Mouse (Mus musculus) brain, embryonic 14.5 days (tissue): ENCODE measurements around the gene Zfp821. TPM values are rescaled to one million over a fixed set of nuclear protein-coding genes. Genes with fewer than 3 reads are reported as not detected.
"Not testable (repeated sequence)": the region's sequence is repeated elsewhere in the genome, so short reads cannot be mapped to it uniquely, and the experiment has no call there.

Experiments
- DNase-seq: peaks from one replicate; pipeline ENCODE4 v3.0.0-alpha.2; 2011; ENCODE audit warnings: low read depth
- CTCF ChIP-seq: fragments of 200-500 bp; IDR thresholded peaks from 2 replicates; pipeline ENCODE4 v1.5.1; 2012; ENCODE audit warnings: inconsistent platforms, mild to moderate bottlenecking, moderate library complexity, borderline replicate concordance; ENCODE audit not compliant: insufficient read depth, insufficient read length; ENCODE audit errors: extremely low read depth
- POLR2A ChIP-seq: fragments of 200-500 bp; IDR thresholded peaks from 2 replicates; pipeline ENCODE4 v1.6.1; 2012; ENCODE audit warnings: mild to moderate bottlenecking, inconsistent platforms, borderline replicate concordance; ENCODE audit not compliant: poor library complexity, insufficient read depth, insufficient read length, severe bottlenecking; ENCODE audit errors: extremely low read depth
- polyA plus RNA-seq: library from polyadenylated mRNA; depleted of rRNA; stranded (reverse); fragments of >200 nt; gene quantifications from 2 replicates; pipeline ENCODE4 v1.2.3, GENCODE M21; 2012

Zfp821 gene
- polyA plus RNA-seq, 1 experiment: 107 TPM

GRCm38 (mm10) chr8:109714961-109715360, 9.6 kb downstream of the Zfp821 start:
- TF ChIP-seq CTCF (no peak), POLR2A (no peak)
- no peak for DNase-seq

DNA sequence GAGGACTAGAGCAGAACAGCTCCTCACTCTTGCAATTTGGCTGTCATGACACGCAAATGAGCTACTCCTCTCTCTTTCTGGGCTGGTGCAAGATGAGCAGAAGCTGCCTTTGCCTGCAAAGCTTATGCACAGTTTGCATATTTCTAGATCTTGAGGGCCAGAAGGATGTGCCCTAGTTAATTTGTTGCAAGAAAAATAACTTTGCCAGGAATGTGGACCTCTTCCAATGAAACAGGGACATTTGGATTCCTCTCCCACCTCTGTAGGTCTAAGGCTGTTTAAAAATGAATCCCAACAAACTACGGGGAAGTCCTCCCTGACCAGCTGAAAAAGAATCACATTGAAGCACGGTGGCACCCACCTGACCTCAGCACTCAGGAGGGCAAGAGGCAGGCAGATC, 19.8 kb downstream of the Zfp821 start:
- no peak for DNase-seq
- no peak for TF ChIP-seq CTCF
- no peak for TF ChIP-seq POLR2A

DNA sequence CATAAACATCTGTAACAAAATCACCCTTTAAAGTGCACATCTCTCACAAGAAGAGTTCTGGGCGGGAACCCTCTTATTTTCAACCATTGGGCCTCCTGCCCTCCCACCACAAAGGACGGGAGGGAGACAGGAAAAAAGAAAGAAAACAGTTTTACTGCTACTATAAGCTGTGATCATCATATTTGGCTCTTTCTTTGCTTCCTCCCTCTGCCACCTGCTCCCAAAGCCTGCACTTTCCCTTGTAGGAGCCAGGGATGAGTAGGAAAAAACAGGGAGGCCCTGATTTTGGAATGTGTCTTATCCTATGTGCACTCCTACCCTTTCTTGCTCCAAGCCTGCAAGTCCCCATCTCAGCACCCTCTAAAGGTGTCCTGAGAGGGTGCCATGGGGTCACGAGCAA, 25.7 kb downstream of the Zfp821 start:
- TF ChIP-seq CTCF (no peak), POLR2A (no peak)
- no peak for DNase-seq

DNA sequence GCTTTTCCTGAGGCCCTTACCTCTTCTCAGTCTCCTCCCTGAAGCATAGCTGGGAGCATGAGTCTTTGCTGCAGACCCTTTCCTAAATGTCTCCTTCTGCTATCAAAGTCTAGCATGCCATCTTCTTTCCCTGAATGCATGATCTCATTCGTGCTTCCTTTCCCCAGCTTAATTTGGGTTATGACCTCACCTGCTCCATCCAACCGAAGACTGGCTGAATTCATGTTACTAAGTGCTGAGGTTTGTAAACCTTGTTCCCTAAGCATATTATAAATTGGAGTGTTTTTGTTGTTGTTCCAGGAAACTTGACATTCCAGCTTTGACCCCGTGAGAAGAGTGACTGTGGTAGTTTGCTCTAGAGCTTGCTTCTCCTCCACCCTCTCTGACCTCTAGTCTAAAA, 28.7 kb downstream of the Zfp821 start:
- DNase-seq: no peak
- no peak for TF ChIP-seq POLR2A
- TF ChIP-seq CTCF: no peak

DNA sequence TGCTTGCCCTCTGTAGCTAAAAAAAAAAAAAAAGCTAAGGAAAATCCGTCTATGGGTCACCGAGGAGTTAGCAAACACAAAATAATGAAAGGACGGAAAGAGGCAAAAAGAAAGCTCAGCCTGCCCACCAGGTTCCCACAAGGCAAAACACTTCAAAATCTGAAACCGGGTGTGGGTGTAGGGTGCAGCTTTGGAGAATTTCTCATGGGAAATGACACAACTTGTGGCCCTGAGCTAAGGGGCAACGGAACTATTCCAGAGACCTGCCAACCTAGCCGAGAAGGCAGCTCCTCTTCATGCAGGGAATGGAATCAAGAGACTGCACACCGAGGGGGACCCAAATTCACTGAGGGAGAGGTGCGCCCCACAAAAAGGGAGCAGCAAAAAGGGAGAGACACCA, 31.5 kb downstream of the Zfp821 start:
- TF ChIP-seq POLR2A (no peak), CTCF (no peak)
- DNase-seq: no peak

DNA sequence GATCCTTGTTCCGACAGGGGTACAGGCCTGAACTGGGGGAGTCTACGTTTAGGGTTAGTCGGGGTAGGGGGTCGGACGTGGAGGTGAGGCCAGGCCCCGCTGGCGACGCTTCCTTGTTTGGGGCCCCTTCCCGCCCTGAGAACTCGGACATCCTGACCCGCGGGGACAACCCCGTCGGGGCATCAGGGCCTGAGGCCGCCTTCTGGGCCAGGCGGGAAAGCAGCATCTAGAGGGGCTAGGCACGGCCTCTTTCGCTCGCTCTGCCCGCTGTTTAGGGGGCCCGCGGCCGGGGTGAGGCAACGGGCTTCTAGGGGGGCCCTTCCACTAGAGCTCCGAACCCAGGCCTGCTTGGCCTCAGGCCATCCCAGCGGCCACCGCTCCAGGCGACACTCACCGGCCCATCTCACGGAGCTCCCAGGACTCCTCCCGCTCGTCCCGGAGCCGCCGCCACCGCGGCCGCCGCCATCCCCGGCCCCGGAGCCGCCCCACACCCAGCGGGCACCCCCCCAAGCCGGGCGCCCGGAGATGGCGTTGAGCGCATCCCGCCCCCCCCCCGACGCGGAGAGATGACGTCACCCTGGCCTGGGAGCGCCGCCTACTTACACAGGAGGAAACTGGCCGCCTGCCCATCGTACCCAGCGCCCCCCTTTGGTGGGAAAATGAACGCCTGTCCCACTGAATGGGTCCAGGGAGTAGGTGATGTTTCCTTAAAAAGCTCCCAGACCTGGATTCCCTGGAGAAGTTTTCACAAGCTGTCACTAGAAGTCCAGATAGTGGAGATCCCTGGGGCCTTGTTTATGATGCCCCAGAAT, 32.1 kb downstream of the Zfp821 start, which contains the start of gene Atxn1l:
Gene Atxn1l (minus strand): TSS at position 503 of the 812 bp plus-strand sequence.
- TF ChIP-seq CTCF (peak; percentile 71), POLR2A (peak; percentile 73)
- DNase-seq: peak; percentile 91

- DNase-seq: no peak
- TF ChIP-seq POLR2A (no peak), CTCF (no peak)
These were observed 32.7 kb downstream of the Zfp821 start for GRCm38 (mm10) chr8:109738049-109738380.

GRCm38 (mm10) chr8:109747468-109748199, 42.3 kb downstream of the Zfp821 start:
- DNase-seq: no peak
- no peak for TF ChIP-seq POLR2A
- TF ChIP-seq CTCF: no peak

DNA sequence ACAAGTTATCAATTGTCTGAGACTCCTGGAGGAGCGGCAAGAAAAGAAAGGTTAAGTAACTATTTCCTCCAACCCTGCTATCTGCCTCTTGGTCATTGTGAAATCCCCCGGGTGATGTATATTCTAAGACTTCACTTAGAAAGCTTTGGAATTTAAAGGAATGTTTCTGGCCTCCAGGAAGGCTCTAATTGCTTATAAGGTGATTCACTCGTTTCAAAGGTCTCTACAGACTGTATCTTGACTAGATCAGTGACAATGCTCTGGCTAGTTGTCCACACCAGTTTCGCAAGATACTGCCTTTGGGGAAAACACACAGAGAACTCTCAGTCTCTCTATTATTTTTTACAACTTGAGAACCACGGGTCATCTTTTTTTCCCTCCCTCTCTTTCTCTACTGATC, 44.9 kb downstream of the Zfp821 start:
- DNase-seq: no peak
- no peak for TF ChIP-seq POLR2A
- TF ChIP-seq CTCF: no peak

GRCm38 (mm10) chr8:109750699-109751098, 45.4 kb downstream of the Zfp821 start:
- DNase-seq: no peak
- TF ChIP-seq POLR2A (no peak), CTCF (no peak)

- TF ChIP-seq CTCF (no peak), POLR2A (no peak)
- no peak for DNase-seq
These were observed 46.6 kb downstream of the Zfp821 start for GRCm38 (mm10) chr8:109751731-109752485.

DNA sequence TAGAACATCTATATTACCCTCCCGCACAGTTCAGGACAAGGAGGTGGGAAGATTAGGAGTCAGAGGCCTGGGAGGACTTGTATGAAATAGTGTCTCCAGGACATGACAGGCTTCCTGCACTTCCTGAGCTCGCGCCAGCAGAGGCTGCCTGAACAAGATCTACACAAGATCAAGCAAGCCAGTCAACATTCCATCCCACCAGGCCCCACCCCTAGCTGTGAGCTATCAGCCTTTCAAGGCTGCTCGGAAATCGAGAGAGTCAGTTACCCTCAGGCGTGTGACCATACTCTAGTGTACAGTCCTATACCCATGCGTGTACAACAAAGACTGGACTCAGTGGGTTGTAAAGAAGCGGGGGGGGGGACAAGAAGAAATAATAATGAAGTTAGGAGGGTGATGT, 49.4 kb downstream of the Zfp821 start:
- DNase-seq: no peak
- TF ChIP-seq CTCF (no peak), POLR2A (no peak)

- DNase-seq: not testable (repeated sequence)
These were observed 50.2 kb downstream of the Zfp821 start for GRCm38 (mm10) chr8:109755554-109755953.

DNA sequence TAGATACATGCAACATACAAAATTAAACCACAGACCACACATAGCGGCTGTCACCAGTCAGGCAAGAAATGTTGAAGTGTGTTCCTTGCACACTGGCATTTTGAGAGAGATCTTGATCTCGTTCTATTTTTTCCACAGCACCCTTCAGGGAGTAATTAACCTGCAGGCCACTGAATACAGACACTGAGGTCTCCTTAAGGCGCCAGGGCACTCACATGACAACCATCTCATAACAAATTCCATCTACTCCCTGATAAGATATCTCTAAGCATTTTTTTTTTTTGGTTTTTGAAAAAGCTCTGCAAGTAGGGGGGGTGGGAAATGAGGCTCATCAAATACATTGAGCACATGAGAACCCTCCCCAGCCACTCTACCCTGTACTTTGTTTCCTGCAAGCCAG, 51.5 kb downstream of the Zfp821 start:
- DNase-seq: no peak
- TF ChIP-seq CTCF (no peak), POLR2A (no peak)

- TF ChIP-seq POLR2A (no peak), CTCF (no peak)
These were observed 54.1 kb downstream of the Zfp821 start for GRCm38 (mm10) chr8:109759426-109759825.

More at GRCm38 (mm10) chr8:109759426-109759825, 54.1 kb downstream of the Zfp821 start:
- DNase-seq: no peak
